Mouse (Mus musculus): ENCODE results near the gene Slc11a2.
"Not testable (repeated sequence)": the region's sequence is repeated elsewhere in the genome, so short reads cannot be mapped to it uniquely, and the experiment has no call there.

Gene Slc11a2

DNA sequence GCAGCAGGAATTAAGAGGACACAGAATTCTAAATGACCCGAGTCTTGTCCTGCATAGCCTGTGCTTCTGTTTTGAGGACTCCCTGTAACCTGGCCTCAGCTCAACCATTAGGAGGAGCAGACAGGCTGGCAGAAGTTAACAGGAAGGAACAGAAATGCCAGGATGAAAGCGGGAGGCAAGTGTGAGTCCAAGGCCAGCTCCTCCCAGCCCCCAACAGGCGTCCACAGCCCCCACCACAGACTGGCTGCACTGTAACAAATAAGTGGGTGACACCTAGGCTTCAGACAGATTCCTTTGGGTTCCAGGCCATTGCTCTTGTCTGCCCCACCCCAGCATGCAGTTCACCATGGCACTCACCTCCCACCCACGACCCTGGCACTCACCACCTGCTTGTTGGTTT, 22.1 kb downstream of the Slc11a2 start:
- DNase-seq (ENCODE audit: low spot score): no peak

- no peak for DNase-seq (ENCODE audit: low spot score)
These were observed 22.5 kb downstream of the Slc11a2 start for GRCm38 (mm10) chr15:100402347-100402746.

- no peak for DNase-seq (ENCODE audit: low spot score)
These were observed 23.1 kb downstream of the Slc11a2 start for GRCm38 (mm10) chr15:100401811-100402210.

DNA sequence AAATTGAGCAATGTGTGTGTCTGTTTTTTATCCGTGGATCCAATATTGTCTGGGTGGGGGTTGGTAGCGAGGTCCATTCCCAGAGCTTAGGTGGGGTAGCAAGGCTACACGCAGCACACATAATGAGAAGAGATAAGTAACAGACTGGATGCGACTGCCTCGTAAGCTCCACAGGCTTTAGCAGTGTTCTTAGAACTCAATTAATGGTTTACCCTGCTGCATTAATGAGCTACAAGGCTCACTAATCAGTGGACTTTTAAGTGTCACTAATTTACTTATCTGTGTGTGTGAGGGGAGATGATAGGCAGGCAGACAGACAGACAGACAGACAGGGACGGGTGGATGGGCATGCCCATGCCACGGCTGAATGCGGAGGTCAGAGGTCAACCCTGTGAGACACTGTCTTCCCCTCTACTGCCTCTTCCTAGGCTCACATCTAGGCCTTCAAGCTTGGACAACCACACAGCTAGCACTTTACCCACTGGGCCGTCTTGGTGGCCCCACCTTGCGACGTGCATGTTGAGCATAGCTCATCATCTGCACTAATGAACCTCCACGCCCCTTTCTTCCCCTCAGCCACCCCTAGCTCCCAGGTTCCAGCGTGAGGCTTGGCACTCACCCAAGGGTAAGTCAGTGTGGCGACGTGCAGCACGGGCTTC, 24.2 kb downstream of the Slc11a2 start:
- DNase-seq (ENCODE audit: low spot score): no peak

DNA sequence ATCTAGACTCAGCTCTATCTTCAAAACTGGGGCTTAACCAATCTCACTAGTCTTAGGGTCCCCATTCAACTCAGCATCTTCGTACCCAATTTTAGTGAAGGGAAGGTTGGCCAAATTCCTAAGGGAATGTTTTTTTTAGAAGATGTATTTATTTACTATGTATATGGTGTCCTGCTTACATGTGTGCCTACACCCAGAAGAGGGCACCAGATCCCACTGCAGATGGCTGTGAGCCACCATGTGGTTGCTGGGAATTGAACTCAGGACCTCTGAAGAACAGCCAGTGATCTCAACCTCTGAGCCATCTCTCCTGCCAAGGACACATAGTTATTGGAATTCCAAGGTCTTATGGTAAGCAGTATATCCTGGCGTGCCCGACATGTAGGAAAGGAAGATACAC, 29.3 kb downstream of the Slc11a2 start:
- no peak for DNase-seq (ENCODE audit: low spot score)

DNA sequence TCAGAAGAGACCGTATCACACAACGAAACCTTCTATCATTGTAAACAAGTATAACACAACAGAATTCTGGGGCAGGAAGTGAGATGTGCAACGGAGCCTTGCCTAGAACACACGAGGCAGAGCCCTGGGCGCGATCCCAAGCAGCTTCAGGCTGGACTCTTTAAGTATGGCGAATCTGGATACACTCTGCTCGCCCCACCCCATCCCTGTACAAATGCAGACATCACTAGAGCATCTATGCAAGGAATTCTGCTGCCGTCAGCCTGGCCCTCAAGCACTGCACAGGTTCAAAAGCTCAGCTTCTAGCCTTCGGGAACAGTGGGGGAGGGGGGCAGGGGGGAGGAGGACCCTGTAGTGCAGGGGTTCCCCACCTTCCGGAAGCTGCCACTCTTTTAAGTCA, 31.9 kb downstream of the Slc11a2 start:
- no peak for DNase-seq (ENCODE audit: low spot score)

GRCm38 (mm10) chr15:100391599-100391998, 33.3 kb downstream of the Slc11a2 start:
- DNase-seq (ENCODE audit: low spot score): peak; percentile 66

GRCm38 (mm10) chr15:100391066-100391465, 33.8 kb downstream of the Slc11a2 start:
- no peak for DNase-seq (ENCODE audit: low spot score)

DNA sequence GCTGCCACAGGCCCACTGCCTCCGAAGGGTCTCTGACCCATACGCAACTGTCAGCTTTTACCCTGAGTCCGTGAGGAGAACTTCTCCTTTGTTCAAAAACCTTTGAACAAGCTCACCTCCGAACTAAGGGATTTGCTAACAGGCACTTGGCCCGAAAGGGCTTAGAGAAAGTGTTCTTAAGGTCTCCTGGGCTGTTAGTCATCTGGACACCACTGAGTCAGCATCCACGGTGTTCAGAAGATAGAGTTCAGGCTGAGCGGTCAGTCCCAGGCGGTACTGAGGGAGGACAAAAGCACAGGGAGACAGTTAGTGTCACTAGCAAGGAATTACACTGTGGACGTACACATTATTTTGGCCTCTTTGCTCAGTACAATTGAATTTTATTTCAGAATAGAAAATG, 36.0 kb downstream of the Slc11a2 start:
- no peak for DNase-seq (ENCODE audit: low spot score)

DNA sequence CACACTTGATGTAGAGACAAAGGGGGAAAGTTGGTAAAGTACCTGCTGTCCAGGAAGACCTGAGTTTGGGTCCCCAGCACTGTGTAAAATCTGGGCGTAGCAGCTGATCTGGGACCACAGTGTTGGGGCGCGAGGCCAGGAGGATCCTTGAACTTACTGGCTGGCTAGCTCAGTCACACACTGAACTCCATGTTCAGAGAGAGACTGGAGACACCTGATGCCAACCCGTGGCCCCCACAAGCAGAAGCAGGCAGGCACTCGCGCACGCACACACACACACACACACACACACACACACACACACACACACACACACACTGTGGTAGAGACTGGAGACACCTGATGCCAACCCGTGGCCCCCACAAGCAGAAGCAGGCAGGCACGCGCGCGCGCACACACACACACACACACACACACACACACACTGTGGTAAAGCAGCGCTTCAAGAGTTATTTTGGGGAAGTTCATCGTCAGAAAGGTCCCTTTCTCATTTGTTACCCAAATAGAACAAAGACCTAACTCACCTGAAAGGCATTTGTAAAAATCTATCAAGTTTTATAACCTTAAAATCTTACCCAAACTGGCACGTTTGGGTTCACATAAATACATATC, 36.5 kb downstream of the Slc11a2 start:
- DNase-seq (ENCODE audit: low spot score): no peak

- DNase-seq (ENCODE audit: low spot score): no peak
These were observed 37.2 kb downstream of the Slc11a2 start for GRCm38 (mm10) chr15:100387544-100388223.

GRCm38 (mm10) chr15:100385705-100386104, 39.2 kb downstream of the Slc11a2 start:
- DNase-seq (ENCODE audit: low spot score): no peak

DNA sequence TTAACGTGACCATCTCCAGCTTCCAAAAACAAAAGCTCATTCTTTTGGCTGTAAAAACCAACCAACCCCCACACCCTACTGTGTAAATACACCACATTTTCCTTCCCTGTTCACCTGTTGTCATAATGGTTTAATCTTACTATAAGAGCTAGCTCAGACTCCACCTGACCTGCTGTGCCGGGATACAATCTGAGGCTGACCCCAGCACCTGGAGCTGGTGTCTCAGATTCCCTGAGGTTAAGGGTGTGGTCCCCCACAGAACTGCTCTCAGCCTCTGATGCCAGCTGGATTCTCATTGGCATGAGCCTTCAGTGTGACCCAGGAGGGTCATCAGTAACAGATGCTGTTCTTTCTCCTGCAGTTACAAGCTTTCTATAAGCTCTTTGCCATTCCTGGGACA, 44.8 kb downstream of the Slc11a2 start:
- no peak for DNase-seq (ENCODE audit: low spot score)

- no peak for DNase-seq (ENCODE audit: low spot score)
These were observed 45.2 kb downstream of the Slc11a2 start for GRCm38 (mm10) chr15:100379658-100380057.

GRCm38 (mm10) chr15:100377847-100378505, 46.9 kb downstream of the Slc11a2 start:
- not testable (repeated sequence) for DNase-seq (ENCODE audit: low spot score)

- DNase-seq (ENCODE audit: low spot score): peak; percentile 53
These were observed 49.8 kb downstream of the Slc11a2 start for GRCm38 (mm10) chr15:100375066-100375465.

DNA sequence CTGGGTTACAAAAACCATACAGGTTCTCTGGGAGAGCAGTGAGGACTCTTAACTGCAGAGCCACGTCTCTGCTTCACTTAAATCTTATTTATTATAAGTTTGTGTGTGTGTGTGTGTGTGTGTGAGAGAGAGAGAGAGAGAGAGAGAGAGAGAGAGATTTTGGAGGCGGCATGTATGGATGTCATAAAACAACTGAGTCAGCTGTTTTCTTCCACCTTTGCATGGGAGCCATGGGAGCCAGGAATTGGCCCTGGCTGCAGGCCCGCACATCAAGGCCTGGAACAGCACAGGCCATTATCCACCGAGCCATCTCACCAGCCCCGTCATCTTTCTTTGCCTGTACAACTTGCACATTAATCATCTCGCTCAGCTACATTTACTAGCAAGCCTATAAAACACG, 57.8 kb downstream of the Slc11a2 start:
- no peak for DNase-seq (ENCODE audit: low spot score)

GRCm38 (mm10) chr15:100365967-100366366, 58.9 kb downstream of the Slc11a2 start:
- DNase-seq (ENCODE audit: low spot score): not testable (repeated sequence)

DNA sequence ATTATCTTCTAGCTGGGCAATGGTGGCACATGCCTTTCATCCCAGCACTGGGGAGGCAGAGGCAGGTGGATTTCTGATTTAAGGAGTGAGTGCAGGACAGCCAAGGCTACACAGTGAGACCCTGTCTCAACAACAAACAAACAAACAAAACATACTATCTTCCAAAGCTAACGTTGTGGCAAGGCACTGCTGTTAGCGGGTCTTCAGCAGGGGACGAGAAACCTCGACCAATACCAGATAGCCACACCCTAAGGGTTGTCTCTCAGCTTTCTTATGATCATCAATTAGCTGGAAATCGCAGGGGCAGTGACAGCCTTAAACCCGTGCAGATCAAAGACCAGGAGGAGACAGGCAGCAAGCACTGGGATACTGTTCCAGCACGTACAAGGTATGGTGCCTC, 60.6 kb downstream of the Slc11a2 start, which contains the start of gene Higd1c:
Gene Higd1c (plus strand): TSS at position 301 of the 400 bp plus-strand sequence.
- DNase-seq (ENCODE audit: low spot score): no peak

- no peak for DNase-seq (ENCODE audit: low spot score)
These were observed 69.0 kb downstream of the Slc11a2 start for GRCm38 (mm10) chr15:100355876-100356275.

GRCm38 (mm10) chr15:100353399-100353798, 71.5 kb downstream of the Slc11a2 start:
- DNase-seq (ENCODE audit: low spot score): not testable (repeated sequence)

GRCm38 (mm10) chr15:100352711-100353250, 72.1 kb downstream of the Slc11a2 start, which contains the start of the genes Methig1 and Mettl7a2:
Gene Methig1, plus strand, starts transcription at chr15:100353149.
Gene Mettl7a2, plus strand, starts transcription at chr15:100353200.
- no peak for DNase-seq (ENCODE audit: low spot score)

Measured in c-Kit-positive CD71-positive TER-119-positive erythroid progenitor cells, embryonic 14.5 days (primary cell).